Mouse (Mus musculus): ENCODE data around the gene Abhd17b.
"Not testable (repeated sequence)": the region's sequence is repeated elsewhere in the genome, so short reads cannot be mapped to it uniquely, and the experiment has no call there.

Abhd17b gene

DNA sequence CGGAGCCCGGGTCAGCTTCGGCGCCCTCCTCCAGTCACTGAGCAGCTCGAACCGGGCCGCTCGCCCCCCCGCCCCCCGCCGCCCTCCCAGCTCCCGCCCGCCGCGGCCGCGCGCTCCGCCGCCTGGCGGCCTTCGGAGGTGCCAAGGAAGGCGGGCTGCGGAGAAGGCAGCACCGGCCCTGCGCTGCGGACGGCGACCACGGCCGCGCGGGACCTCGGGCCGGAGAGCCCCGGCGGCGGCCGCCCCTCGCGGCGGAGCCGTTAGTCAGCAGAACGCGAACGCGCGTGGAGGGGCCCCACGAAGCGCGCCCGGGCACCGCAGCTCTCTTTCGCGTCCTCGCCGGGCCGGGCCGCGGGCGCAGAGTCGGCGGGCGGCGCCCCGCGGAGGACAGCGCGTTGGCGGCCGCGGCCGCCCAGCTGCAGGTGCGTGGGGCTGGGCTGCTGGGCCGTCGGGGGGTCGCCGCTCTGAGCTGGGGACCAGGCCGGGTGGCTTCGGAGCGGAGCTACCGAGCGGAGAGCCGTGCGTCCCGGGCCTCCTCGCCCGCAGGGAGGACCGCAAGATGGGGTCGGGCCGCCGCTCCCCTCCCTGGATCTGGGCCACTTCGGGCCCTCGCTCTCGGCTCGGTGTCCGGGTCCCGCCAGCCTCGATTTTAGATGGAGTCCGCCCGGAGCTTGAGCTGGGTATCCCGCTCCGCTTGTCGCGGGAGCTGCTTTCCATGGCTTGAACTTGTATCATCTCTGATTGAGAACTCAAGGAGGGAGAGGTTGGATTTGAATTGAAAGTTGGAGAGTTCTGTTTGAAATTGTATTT lies at the start of gene Abhd17b:
Abhd17b (plus strand) TSS at position 14 of the 810 bp plus-strand sequence.
- peak; percentile 46 for DNase-seq (ENCODE audit: low spot score)

DNA sequence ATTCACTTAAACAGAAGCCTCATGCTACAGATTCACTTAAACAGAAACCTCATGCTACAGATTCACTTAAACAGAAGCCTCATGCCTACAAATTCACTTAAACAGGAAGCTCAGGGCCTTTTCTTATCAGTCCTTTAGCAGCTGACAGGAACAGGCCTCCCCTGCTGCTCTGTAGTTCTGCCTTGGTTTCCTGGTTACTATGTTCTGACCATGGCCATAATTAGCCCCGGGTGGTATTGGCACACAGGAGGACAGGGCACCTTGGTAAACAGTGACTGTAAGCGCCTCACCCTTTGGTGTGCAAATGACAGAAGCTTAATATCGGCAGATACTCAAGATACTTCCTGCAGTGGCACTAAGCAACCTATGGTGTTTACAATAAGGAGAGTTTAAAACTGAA lies 49.1 kb upstream of the Abhd17b start:
- no peak for DNase-seq (ENCODE audit: low spot score)

DNA sequence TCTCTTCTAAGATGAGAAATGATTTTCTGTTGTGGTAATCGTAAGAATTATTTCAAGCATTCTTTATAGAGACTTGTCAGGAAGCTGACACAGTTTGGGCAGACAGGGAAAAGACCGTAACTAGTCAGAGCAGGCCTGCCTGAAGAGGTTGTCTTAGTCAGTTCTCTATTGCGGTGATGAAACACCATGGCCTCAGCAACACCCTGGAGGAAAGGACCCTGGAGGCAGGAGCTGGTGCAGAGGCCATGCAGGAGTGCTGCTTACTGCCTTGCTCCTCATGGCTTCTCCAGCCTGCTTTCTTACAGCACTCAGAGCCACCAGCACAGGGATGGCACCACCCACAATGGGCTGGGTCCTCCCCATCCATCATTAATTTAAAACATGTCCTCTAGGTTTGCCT lies 47.7 kb upstream of the Abhd17b start:
- no peak for DNase-seq (ENCODE audit: low spot score)

- DNase-seq (ENCODE audit: low spot score): no peak
Measured at GRCm38 (mm10) chr19:21610240-21610639, 42.7 kb upstream of the Abhd17b start.

GRCm38 (mm10) chr19:21611297-21611696 lies 41.7 kb upstream of the Abhd17b start:
- no peak for DNase-seq (ENCODE audit: low spot score)

DNA sequence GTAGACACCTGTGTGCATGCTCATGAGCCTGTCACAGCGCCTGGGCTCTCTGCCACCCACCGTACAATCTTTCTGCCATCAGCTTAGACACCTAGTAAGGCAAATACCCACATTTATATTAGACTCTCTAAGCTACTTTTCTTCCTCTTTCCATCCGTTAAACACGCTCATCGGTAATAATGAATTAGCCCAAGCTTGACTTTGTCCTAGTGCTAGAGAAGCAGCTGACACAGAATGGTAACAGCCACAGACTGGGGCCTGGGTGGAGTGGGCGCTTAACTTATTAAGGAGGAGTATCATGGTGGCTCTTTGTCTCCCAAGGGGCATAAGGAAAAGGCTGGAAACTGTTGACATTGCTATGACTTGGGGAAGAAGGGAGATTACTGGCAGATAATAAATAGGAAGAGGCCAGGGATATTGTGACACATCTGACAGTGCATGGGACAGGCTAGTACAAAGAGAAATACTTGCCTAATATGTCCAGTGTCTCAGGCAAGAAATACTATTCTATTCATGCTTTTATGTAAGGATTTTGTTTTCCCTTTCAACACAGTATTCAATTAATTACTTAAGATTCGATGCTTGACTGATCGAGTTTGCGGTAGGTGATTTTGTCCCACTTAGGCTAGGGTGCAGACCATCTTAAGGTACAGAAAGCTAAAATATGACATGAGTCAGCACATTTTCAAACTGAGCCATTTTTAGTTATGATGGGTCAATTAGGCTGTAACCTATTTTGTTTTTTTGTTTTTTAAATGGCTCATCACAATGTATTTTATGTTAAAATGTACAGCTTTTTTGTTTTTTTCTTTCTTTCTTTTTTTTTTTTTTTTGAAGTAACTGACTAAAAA lies 41.0 kb upstream of the Abhd17b start:
- DNase-seq (ENCODE audit: low spot score): no peak

DNA sequence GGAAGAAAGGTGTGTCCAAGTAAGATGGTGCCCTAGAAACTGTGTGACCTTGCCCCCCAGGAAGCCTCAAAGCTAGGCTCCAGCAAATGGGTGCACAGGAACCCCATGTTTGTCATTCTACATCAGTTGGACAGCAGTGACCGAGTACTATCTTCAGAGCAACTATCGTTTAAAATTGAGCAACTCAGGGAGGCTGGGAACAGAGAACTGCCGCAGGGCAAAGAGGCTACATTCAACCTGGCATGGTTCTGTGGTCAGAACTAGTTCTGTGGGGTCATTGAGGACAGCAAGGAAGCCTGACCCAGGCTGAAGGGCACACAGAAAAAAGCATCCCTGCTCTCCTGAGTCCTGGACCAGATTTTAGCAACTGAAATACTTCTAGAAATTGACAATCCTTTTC lies 37.2 kb upstream of the Abhd17b start:
- no peak for DNase-seq (ENCODE audit: low spot score)

DNA sequence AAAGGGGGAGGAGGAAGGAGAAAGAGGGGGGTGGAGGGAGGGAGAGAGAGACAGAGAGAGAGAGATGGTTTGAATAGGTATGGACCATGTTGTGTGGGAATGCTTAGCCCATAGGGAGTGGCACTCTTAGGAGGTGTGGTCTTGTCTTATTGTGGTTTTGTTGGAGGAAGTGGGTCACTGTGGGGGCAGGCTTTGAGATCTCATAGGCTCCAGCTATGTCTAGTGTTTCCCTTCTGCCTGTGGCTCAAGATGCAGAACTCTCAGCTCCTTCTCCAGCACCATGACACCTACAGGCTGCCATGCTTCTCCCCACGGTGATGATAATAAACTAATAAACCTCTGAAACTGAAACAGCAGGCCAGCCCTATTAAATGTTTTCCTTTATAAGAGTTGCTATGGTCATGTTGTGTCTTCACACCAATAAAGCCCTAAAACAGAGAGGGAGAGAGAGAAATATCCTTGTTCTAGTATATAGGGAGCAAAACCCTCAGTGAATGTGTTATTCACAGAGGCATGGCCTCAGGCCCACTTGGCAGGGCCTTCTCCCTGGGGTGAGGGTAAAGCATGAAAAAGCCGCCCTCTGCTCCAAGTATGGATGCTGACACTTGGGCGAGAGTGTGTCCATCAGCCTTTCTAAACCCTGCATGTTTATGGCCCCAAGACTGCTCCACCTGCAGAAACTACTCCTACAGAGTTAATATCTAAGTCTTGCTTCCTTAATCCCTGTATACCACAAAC lies 29.4 kb upstream of the Abhd17b start:
- no peak for DNase-seq (ENCODE audit: low spot score)

DNA sequence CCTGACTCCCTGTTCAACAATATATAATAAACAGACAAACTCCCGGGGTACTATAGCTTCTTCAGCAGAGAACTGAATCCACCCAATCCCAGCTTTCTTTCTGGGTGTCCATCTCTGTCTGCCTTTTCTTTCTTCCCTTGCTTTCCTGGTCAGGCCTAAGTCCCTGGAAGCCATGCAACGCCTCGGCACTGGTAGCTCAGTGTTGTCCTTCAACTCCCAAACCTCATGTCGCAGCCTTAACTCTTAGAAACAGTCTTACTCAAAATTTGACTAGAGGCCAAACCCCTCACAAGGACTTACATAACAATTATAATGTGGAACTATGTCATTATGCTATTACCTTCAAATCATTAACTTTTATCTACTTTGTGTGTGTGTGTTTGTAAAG lies 28.8 kb upstream of the Abhd17b start:
- no peak for DNase-seq (ENCODE audit: low spot score)

DNA sequence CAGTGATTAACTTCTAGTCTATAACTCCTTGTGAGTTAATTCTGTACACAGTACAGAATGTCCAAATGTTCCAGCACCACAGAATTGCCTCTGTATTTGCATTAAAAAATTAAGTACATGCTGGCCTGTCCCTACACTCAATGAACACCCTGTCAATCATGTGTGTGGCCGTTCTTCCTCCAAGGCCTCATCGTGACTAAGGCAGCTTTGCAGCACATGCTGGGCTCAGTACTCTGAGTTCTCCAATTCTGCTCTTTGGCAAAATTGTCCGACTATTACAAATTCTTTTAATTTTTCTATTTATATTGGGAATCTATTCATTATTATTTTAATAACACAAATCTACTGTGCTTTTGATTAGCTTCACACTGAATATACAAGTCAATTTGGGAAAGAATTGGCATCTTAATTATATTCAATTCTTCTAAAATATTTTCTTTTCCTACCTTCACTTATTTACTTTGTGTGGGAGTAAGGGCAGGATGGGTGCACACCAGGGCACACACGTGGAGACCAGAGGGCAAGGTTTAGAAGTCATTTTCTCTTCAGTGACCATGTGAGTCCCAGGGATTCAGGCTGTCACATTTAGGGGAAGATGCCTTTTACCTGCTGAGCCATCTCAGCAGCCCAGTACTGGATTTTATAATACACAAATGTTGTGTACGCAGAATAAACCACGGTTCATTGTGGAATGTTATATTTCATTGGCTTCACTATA lies 26.6 kb upstream of the Abhd17b start:
- DNase-seq (ENCODE audit: low spot score): no peak

DNA sequence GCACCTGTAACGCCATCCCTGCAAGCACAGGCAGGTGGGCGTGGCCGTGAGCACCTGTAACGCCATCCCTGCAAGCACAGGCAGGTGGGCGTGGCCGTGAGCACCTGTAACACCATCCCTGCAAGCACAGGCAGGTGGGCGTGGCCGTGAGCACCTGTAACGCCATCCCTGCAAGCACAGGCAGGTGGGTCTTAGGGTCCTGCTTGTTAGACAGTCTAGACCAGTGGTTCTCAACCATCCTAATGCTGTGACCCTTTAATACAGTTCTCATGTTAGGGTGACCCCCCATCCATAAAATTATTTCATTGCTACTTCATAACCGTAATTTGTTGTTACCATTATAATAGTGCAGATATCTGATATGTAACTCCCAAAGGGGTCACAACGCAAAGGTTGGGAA lies 24.5 kb upstream of the Abhd17b start:
- not testable (repeated sequence) for DNase-seq (ENCODE audit: low spot score)

DNA sequence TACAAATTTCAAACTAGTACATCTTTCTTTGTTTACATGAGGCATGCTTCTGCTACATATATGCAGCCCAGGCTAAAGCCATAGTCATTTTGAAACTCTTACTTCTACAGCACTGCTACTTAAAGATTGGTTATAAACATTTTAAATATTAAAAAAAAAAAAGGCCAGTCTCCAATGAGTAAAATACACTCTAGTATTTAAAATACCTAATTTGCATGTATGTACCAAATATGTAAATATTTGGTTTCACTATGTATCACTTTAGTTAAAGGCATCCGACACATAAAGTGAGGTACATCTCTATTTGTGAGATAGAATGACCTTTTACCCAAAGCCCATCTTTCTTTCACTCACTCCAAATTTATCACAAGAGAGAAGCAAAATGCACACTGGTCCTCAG lies 24.0 kb upstream of the Abhd17b start:
- DNase-seq (ENCODE audit: low spot score): no peak

DNA sequence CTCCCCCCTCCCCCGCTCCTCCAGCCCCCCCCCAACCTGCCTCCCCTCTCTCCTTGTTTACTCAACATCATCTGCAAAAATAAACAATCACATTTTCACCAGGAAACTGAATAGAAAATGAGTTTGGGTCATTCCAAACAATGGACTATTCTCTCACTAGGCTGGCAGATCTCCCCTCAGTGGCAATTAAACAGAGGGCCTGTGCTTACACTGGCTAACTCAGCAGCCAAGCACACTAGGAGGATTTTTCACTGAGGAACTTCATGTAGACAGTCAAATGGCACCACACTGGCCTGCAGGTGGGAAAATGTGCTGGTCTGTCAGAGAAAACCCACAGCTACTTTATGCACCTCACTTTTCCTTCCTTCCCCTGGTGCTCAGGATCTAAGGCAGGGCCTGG lies 23.5 kb upstream of the Abhd17b start:
- no peak for DNase-seq (ENCODE audit: low spot score)

GRCm38 (mm10) chr19:21630656-21631331 lies 22.2 kb upstream of the Abhd17b start:
- no peak for DNase-seq (ENCODE audit: low spot score)

DNA sequence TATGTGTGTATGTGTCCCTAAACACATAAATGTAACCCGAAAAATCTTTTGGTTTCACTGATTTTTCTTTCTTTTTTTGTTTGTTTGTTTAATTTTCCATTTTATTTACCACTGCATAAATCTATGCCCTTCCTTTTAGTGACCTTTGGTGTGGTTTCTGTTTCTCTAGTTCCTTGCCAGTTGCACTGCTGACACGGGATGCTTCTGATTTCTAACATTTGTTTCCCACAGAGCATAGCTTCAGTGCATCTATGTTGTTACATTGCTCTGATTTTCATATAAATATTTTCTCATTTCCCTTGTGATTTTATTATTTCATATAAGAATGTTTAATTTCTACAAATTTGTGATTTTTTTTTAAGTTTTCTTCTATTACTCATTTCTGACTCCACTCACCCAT lies 17.6 kb upstream of the Abhd17b start:
- DNase-seq (ENCODE audit: low spot score): no peak

GRCm38 (mm10) chr19:21636907-21637306 lies 16.1 kb upstream of the Abhd17b start:
- DNase-seq (ENCODE audit: low spot score): no peak

DNA sequence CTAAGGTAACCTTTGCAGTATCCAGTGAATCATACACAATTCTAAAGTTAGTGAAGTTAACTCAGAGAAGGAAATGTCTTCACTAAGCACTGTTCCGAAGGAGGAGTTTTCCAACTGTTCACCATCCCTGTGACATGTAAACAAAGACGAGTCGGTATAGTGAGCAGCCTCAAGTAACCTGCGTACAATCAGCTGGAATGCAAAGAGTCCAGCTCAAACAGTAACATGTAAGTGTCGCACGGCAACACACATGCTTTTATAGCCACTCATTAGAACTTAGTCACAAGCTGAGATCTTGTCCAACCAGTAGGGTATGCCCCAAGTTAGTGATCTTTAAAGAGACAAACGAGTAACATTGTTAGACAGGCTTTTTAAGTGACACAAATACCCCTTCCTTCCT lies 15.3 kb upstream of the Abhd17b start:
- DNase-seq (ENCODE audit: low spot score): no peak

- no peak for DNase-seq (ENCODE audit: low spot score)
Measured at GRCm38 (mm10) chr19:21643935-21644334, 9.1 kb upstream of the Abhd17b start.

- DNase-seq (ENCODE audit: low spot score): peak; percentile 17
Measured at GRCm38 (mm10) chr19:21645301-21645700, 7.7 kb upstream of the Abhd17b start.

DNA sequence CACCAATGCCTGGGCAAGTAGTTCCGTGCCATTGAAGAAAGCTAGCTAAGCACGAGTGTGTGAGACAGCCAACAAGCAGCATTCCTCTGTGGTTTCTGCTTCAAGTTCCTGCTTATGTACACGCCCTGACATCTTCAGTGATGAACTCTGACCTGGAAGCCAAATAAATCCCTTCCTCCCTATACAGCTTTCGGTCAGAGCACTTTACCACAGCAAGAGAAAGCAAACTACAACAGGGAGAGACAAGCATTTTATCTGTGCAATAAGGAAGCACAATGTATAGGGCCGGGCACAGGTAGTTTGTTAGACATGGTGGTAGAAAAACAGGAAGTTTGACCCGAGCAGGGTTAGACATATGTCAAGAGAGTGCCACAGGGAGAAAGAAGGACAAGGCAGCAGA lies 6.8 kb upstream of the Abhd17b start:
- no peak for DNase-seq (ENCODE audit: low spot score)

DNA sequence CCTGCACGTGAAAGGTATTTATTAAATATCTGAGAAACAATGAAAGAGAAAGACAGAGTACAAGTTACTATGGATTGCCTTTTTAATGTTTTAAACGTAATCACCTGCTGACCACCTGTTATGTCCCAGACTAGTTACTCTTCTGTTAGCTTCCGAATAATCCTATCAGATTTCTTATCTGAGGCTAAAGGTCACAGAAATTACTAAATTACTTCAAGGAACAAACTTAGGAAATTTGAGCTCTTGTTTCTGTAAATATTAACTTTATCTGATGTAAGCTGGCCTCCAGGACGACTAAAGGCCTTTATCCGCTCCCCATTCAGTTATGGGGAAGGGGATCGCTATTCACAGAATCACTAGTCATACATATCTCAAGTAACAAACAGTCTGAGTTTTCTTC lies 1.3 kb upstream of the Abhd17b start:
- DNase-seq (ENCODE audit: low spot score): no peak

All from embryo, embryonic 10 days (tissue).